In the genomic region with DNA sequence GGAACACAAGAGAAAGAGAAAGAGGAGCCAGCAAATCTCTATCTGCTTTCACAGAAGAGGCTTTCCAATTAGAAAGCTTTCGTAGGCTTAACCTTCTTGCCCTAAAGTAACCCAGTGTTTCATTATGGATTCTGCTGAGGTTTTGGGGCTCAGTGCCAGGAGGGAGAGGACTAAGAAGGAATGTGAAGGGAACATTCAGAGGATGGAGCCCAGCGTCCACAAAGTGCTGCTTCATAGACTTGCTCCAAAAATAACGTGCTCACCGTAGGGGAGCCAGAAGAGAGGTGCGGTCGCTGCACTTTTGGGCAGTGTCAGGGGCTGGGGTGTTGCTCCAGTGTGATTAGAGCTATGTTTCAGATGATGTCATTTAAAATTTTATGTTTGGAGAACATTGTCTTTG, we compare ENCODE assay signal across 11 mouse cellular contexts. TPM values are rescaled to one million over a fixed set of nuclear protein-coding genes. Genes with fewer than 3 reads are reported as not detected.
DNase-seq lines count a peak whose midpoint lies in the region; ATAC-seq and TF ChIP-seq lines count a peak whose summit lies in the region.
"Had no signal": no experiment of that assay in that cellular context is flagged by ENCODE, and none has a peak within 500 bp of the region (broad histone marks: within the 10 kb centered on the region; RNA-seq: fewer than 3 reads in every experiment).

No protein-coding gene starts in this region.

- ATAC-seq in forebrain, embryonic 14.5 days = no peak
- ATAC-seq in midbrain, postnatal 0 days (ENCODE audit: low FRiP score) = no peak
- no peak for ATAC-seq in hindbrain, embryonic 16.5 days
- ATAC-seq in liver, embryonic 11.5 days (replicated peaks; ENCODE audit: low FRiP score) = no peak
- ATAC-seq: intestine, postnatal 0 days had no signal

- peaks cover 8% of the 10 kb centered on the region for H3K4me1 ChIP-seq in forebrain, embryonic 14.5 days (ENCODE audit: control insufficient read depth, insufficient read depth, low read length)
- H3K4me1 ChIP-seq in forebrain, embryonic 10.5 days = peaks cover 37% of the 10 kb centered on the region
- 0 out of 2 replicates have a peak, but pooled peaks cover 2% of the 10 kb centered on the region for H3K4me1 ChIP-seq in midbrain, postnatal 0 days (ENCODE audit: insufficient read depth, low read length)
- peaks cover 14% of the 10 kb centered on the region; the same call in 1 of the 2 replicates for H3K4me1 ChIP-seq in midbrain, embryonic 10.5 days
- H3K4me1 ChIP-seq in hindbrain, embryonic 16.5 days (ENCODE audit: control insufficient read depth, insufficient read depth, low read depth, low read length) = peaks cover 3% of the 10 kb centered on the region
- peaks cover 21% of the 10 kb centered on the region for H3K4me1 ChIP-seq in liver, embryonic 11.5 days (replicated peaks; ENCODE audit: control insufficient read depth, insufficient read depth, low read length)

- H3K9me3 ChIP-seq in forebrain, embryonic 14.5 days (replicated peaks; ENCODE audit: control insufficient read depth, low read length) = no peaks in the 10 kb centered on the region
- H3K9me3 ChIP-seq in forebrain, embryonic 10.5 days = no peaks in the 10 kb centered on the region
- H3K9me3 ChIP-seq in midbrain, postnatal 0 days (ENCODE audit: low read length) = no peaks in the 10 kb centered on the region
- no peaks in the 10 kb centered on the region for H3K9me3 ChIP-seq in midbrain, embryonic 10.5 days (replicated peaks)
- H3K9me3 ChIP-seq in hindbrain, embryonic 16.5 days (ENCODE audit: control insufficient read depth, low read length) = no peaks in the 10 kb centered on the region
- H3K9me3 ChIP-seq in liver, embryonic 11.5 days (ENCODE audit: control insufficient read depth, low read length) = no peaks in the 10 kb centered on the region
- H3K9me3 ChIP-seq: midbrain, embryonic 12.5 days had no signal

- H3K36me3 ChIP-seq in forebrain, embryonic 14.5 days (ENCODE audit: control insufficient read depth, insufficient read depth, low read length) = no peaks in the 10 kb centered on the region
- peaks cover 3% of the 10 kb centered on the region; the same call in 1 of the 2 replicates for H3K36me3 ChIP-seq in forebrain, embryonic 10.5 days (replicated peaks)
- no peaks in the 10 kb centered on the region for H3K36me3 ChIP-seq in midbrain, postnatal 0 days (ENCODE audit: insufficient read depth, low read length)
- no peaks in the 10 kb centered on the region for H3K36me3 ChIP-seq in midbrain, embryonic 10.5 days
- no peaks in the 10 kb centered on the region for H3K36me3 ChIP-seq in hindbrain, embryonic 16.5 days (ENCODE audit: control insufficient read depth, insufficient read depth, low read length)
- no peaks in the 10 kb centered on the region for H3K36me3 ChIP-seq in liver, embryonic 11.5 days (ENCODE audit: control insufficient read depth, insufficient read depth, low read length)
- H3K36me3 ChIP-seq: midbrain, embryonic 12.5 days had no signal

- H3K9ac ChIP-seq in forebrain, embryonic 14.5 days (ENCODE audit: low read length) = no peak overlapping the region
- H3K9ac ChIP-seq in midbrain, postnatal 0 days (replicated peaks; ENCODE audit: low read length, poor library complexity, severe bottlenecking) = no peak overlapping the region
- no peak overlapping the region for H3K9ac ChIP-seq in hindbrain, embryonic 16.5 days (ENCODE audit: low read depth, low read length)
- no peak overlapping the region for H3K9ac ChIP-seq in liver, embryonic 11.5 days (ENCODE audit: low read depth, low read length)
- H3K9ac ChIP-seq: midbrain, embryonic 12.5 days had no signal

- H3K4me2 ChIP-seq in forebrain, embryonic 14.5 days (ENCODE audit: low read length) = no peak overlapping the region
- no peak overlapping the region for H3K4me2 ChIP-seq in midbrain, postnatal 0 days (ENCODE audit: low read depth, low read length, poor library complexity, severe bottlenecking)
- H3K4me2 ChIP-seq in hindbrain, embryonic 16.5 days (ENCODE audit: low read length) = no peak overlapping the region
- no peak overlapping the region for H3K4me2 ChIP-seq in liver, embryonic 11.5 days
- H3K4me2 ChIP-seq: midbrain, embryonic 12.5 days had no signal

- H3K27me3 ChIP-seq in forebrain, embryonic 14.5 days (replicated peaks; ENCODE audit: control insufficient read depth, insufficient read depth, low read length) = no peaks in the 10 kb centered on the region
- H3K27me3 ChIP-seq in forebrain, embryonic 10.5 days (ENCODE audit: poor library complexity, severe bottlenecking) = no peaks in the 10 kb centered on the region
- H3K27me3 ChIP-seq in midbrain, postnatal 0 days (ENCODE audit: insufficient read depth, low read length) = no peaks in the 10 kb centered on the region
- H3K27me3 ChIP-seq in midbrain, embryonic 10.5 days (ENCODE audit: low read depth, poor library complexity, severe bottlenecking) = no peaks in the 10 kb centered on the region
- no peaks in the 10 kb centered on the region for H3K27me3 ChIP-seq in hindbrain, embryonic 16.5 days (replicated peaks; ENCODE audit: control insufficient read depth, insufficient read depth, low read length)
- H3K27me3 ChIP-seq in liver, embryonic 11.5 days (replicated peaks; ENCODE audit: control insufficient read depth, insufficient read depth, low read length) = no peaks in the 10 kb centered on the region
- H3K27me3 ChIP-seq: midbrain, embryonic 12.5 days had no signal

- TF ChIP-seq CTCF in midbrain, postnatal 0 days (IDR thresholded peaks at IDR 0.05) = no peak

- WGBS in forebrain, embryonic 14.5 days = 45% methylated on average over 6 of the region's 6 CpGs
- 85% methylated on average over 6 of the region's 6 CpGs for WGBS in forebrain, embryonic 10.5 days
- 64% methylated on average over 6 of the region's 6 CpGs for WGBS in midbrain, postnatal 0 days
- 88% methylated on average over 6 of the region's 6 CpGs for WGBS in midbrain, embryonic 10.5 days
- WGBS in hindbrain, embryonic 16.5 days = 50% methylated on average over 6 of the region's 6 CpGs
- WGBS in liver, embryonic 11.5 days = 82% methylated on average over 6 of the region's 6 CpGs

- H3K27ac ChIP-seq in forebrain, embryonic 14.5 days (ENCODE audit: low read depth, low read length) = no peak overlapping the region
- no peak overlapping the region for H3K27ac ChIP-seq in forebrain, embryonic 10.5 days
- H3K27ac ChIP-seq in midbrain, postnatal 0 days (ENCODE audit: low read depth, low read length) = no peak overlapping the region
- H3K27ac ChIP-seq in midbrain, embryonic 10.5 days (replicated peaks) = no peak overlapping the region
- H3K27ac ChIP-seq in hindbrain, embryonic 16.5 days (ENCODE audit: low read depth, low read length) = no peak overlapping the region
- no peak overlapping the region for H3K27ac ChIP-seq in liver, embryonic 11.5 days (ENCODE audit: low read depth, low read length)
- H3K27ac ChIP-seq: midbrain, embryonic 12.5 days had no signal

- DNase-seq in forebrain, embryonic 14.5 days (ENCODE audit: low spot score) = peak; percentile 43
- no peak for DNase-seq in forebrain, embryonic 10.5 days (ENCODE audit: extremely low spot score, low spot score)
- peak; percentile 44 for DNase-seq in midbrain, postnatal 0 days (ENCODE audit: low spot score)
- no peak for DNase-seq in midbrain, embryonic 10.5 days (ENCODE audit: low spot score)
- DNase-seq in heart, postnatal 4 days = peak; percentile 69
- peak; percentile 58 for DNase-seq in lung, postnatal 36 days
- DNase-seq in liver, embryonic 11.5 days (ENCODE audit: low spot score) = no peak
- DNase-seq: B cell, adult 2 months had no signal

- H3K4me3 ChIP-seq in forebrain, embryonic 14.5 days (ENCODE audit: low read depth, low read length) = no peak overlapping the region
- no peak overlapping the region for H3K4me3 ChIP-seq in forebrain, embryonic 10.5 days
- no peak overlapping the region for H3K4me3 ChIP-seq in midbrain, postnatal 0 days (ENCODE audit: low read depth, low read length)
- H3K4me3 ChIP-seq in midbrain, embryonic 10.5 days = no peak overlapping the region
- no peak overlapping the region for H3K4me3 ChIP-seq in hindbrain, embryonic 16.5 days (ENCODE audit: low read length)
- H3K4me3 ChIP-seq in liver, embryonic 11.5 days (ENCODE audit: low read depth, low read length) = no peak overlapping the region
- H3K4me3 ChIP-seq: midbrain, embryonic 12.5 days had no signal

RNA-seq across cellular contexts. Expression of a gene that starts 19.6 kb away (rescaled TPM):
- polyA plus RNA-seq in forebrain, embryonic 14.5 days (2014; fragmentation: Nextera tagmentation; extraction: Ambion mirVana) = 5.0 and 5.7 TPM in 2 replicates
- polyA plus RNA-seq in forebrain, embryonic 10.5 days (2016; fragmentation: Nextera tagmentation; extraction: Ambion mirVana) = 4.4 and 5.6 TPM in 2 replicates
- total RNA-seq in midbrain, postnatal 0 days (2014; rRNA removed) = 36.4 and 38.4 TPM in 2 replicates
- polyA plus RNA-seq in midbrain, postnatal 0 days (2015; fragmentation: Nextera tagmentation; extraction: Ambion mirVana) = 11.2 and 12.5 TPM in 2 replicates
- polyA plus RNA-seq in midbrain, embryonic 10.5 days (2016; fragmentation: Nextera tagmentation; extraction: Ambion mirVana) = 3.9 and 4.5 TPM in 2 replicates
- total RNA-seq in heart, postnatal 4 days (2021) = 10 to 100 TPM; 64.6 to 66.9 TPM
- 5.2 and 5.7 TPM in 2 replicates for polyA plus RNA-seq in hindbrain, embryonic 16.5 days (2015; fragmentation: Nextera tagmentation; extraction: Ambion mirVana)
- polyA plus RNA-seq in liver, embryonic 11.5 days (2014; fragmentation: Nextera tagmentation; extraction: Ambion mirVana) = 8.6 and 9.5 TPM in 2 replicates

RNA-seq across cellular contexts. Expression of a gene that starts 19.7 kb away (rescaled TPM):
- polyA plus RNA-seq in forebrain, embryonic 14.5 days (2014; fragmentation: Nextera tagmentation; extraction: Ambion mirVana) = 314 and 359 TPM in 2 replicates
- 279 and 288 TPM in 2 replicates for polyA plus RNA-seq in forebrain, embryonic 10.5 days (2016; fragmentation: Nextera tagmentation; extraction: Ambion mirVana)
- total RNA-seq in midbrain, postnatal 0 days (2014; rRNA removed) = 237 and 357 TPM in 2 replicates
- 241 and 249 TPM in 2 replicates for polyA plus RNA-seq in midbrain, postnatal 0 days (2015; fragmentation: Nextera tagmentation; extraction: Ambion mirVana)
- 276 and 298 TPM in 2 replicates for polyA plus RNA-seq in midbrain, embryonic 10.5 days (2016; fragmentation: Nextera tagmentation; extraction: Ambion mirVana)
- total RNA-seq in heart, postnatal 4 days (2021) = 100 to 1,000 TPM; 104 TPM
- polyA plus RNA-seq in hindbrain, embryonic 16.5 days (2015; fragmentation: Nextera tagmentation; extraction: Ambion mirVana) = 263 and 279 TPM in 2 replicates
- polyA plus RNA-seq in liver, embryonic 11.5 days (2014; fragmentation: Nextera tagmentation; extraction: Ambion mirVana) = 137 and 154 TPM in 2 replicates

Comparison
In these comparisons a context has a peak if more than half of its experiments do, and no peak if none do; other contexts are left out.
1. DNase-seq: peak in forebrain, embryonic 14.5 days (single experiment), midbrain, postnatal 0 days (single experiment), heart, postnatal 4 days (single experiment) and lung, postnatal 36 days (single experiment); none in forebrain, embryonic 10.5 days (single experiment), midbrain, embryonic 10.5 days (single experiment) and liver, embryonic 11.5 days (single experiment).